Mouse (Mus musculus) midbrain, postnatal 0 days (tissue): ENCODE data around the gene Cfap45. TPM values are rescaled to one million over a fixed set of nuclear protein-coding genes. Genes with fewer than 3 reads are reported as not detected.
A peak's percentile ranks its signal among the peaks of the same experiment; 100 is the strongest.

ENCODE experiments used
- ATAC-seq: fragments of 200-750 bp; cut with Nextera tagmentation; 2 replicates; pipeline ENCODE4 v1.8.0; 2017; ENCODE audit warnings: moderate number of reproducible peaks, mild to moderate bottlenecking, moderate TSS enrichment, moderate library complexity; ENCODE audit not compliant: low FRiP score
- DNase-seq: peaks from one replicate; pipeline ENCODE4 v3.0.0-alpha.2; 2015; ENCODE audit warnings: low spot score
- H3K27ac ChIP-seq: fragments of 300-500 bp; sonication (generic); 2 replicates; pipeline ENCODE4 v1.5.1; 2014; ENCODE audit warnings: low read depth, mild to moderate bottlenecking, low read length, mixed read lengths
- H3K27me3 ChIP-seq: fragments of 300-500 bp; sonication (generic); 2 replicates; pipeline ENCODE4 v1.6.1; 2014; ENCODE audit warnings: low read length, control low read depth, mixed read lengths; ENCODE audit not compliant: insufficient read depth
- H3K36me3 ChIP-seq: fragments of 300-500 bp; sonication (generic); 2 replicates; pipeline ENCODE4 v1.6.1; 2014; ENCODE audit warnings: low read length, control low read depth, mixed read lengths; ENCODE audit not compliant: insufficient read depth
- H3K4me1 ChIP-seq: fragments of 300-500 bp; sonication (generic); 2 replicates; pipeline ENCODE4 v1.6.1; 2014; ENCODE audit warnings: mild to moderate bottlenecking, control low read depth, antibody characterized with exemption, low read length, mixed read lengths; ENCODE audit not compliant: insufficient read depth
- H3K4me2 ChIP-seq: fragments of 300-500 bp; sonication (generic); 2 replicates; pipeline ENCODE4 v1.6.1; 2014; ENCODE audit warnings: low read depth, mild to moderate bottlenecking, low read length, mixed read lengths; ENCODE audit not compliant: poor library complexity, severe bottlenecking
- H3K4me3 ChIP-seq: fragments of 300-500 bp; sonication (generic); 2 replicates; pipeline ENCODE4 v1.5.1; 2014; ENCODE audit warnings: low read depth, mild to moderate bottlenecking, low read length, moderate library complexity
- H3K9ac ChIP-seq: fragments of 300-500 bp; sonication (generic); replicated peaks from 2 replicates; pipeline ENCODE4 v1.6.1; 2014; ENCODE audit warnings: mild to moderate bottlenecking, low read length, moderate library complexity, mixed read lengths; ENCODE audit not compliant: poor library complexity, severe bottlenecking
- H3K9me3 ChIP-seq: fragments of 300-500 bp; sonication (generic); 2 replicates; pipeline ENCODE4 v1.6.1; 2016; ENCODE audit warnings: low read length, control low read depth
- CTCF ChIP-seq: IDR thresholded peaks from 2 replicates; pipeline ENCODE4 v1.5.1; 2016; ENCODE audit warnings: antibody characterized with exemption, mild to moderate bottlenecking
- WGBS: fragments of 180-500 bp; shearing (Covaris S2); extraction: QIAGEN DNeasy Blood & Tissue Kit; methylation state at CpG from one replicate; pipeline ENCODE4 v1.1.7; 2014; 5-methylcytosine and 5-hydroxymethylcytosine counted together
- polyA plus RNA-seq: library from polyadenylated mRNA; unstranded; fragments of >200 nt; fragmentation: Nextera tagmentation; extraction: Ambion mirVana; gene quantifications from 2 replicates; pipeline ENCODE4 v1.2.1, GENCODE M21; 2015
- total RNA-seq: library from RNA; depleted of rRNA; stranded (reverse); fragments of >200 nt; gene quantifications from 2 replicates; pipeline ENCODE4 v1.2.3, GENCODE M21; 2014; rRNA removed

The Cfap45 gene
- total RNA-seq: 3.1 and 6.3 TPM in 2 replicates
- polyA plus RNA-seq: 3.9 and 5.4 TPM in 2 replicates

- ATAC-seq (peak; percentile 84), DNase-seq (peak; percentile 92)
- no peak within 1 kb of the TSS for H3K9ac ChIP-seq
- H3K4me1 ChIP-seq: no peaks in the 10 kb centered on the region; the same call in 1 of the 2 replicates
- WGBS: 2% methylated on average over 28 of the region's 28 CpGs
- peak within 1 kb of the TSS; percentile 62 for H3K4me2 ChIP-seq
- peak within 1 kb of the TSS; percentile 30 for H3K4me3 ChIP-seq
- no peak for TF ChIP-seq CTCF
- 0 out of 2 replicates have a peak within 1 kb of the TSS, but pooled peaks have one; percentile 48 for H3K27ac ChIP-seq
- H3K27me3 ChIP-seq: no peaks in the 10 kb centered on the region
- no peaks in the 10 kb centered on the region; the same call in 1 of the 2 replicates for H3K9me3 ChIP-seq
- H3K36me3 ChIP-seq: no peaks in the 10 kb centered on the region
These were observed at the start of gene Cfap45 for GRCm38 (mm10) chr1:172520576-172521440. Gene Cfap45, plus strand, starts transcription at chr1:172520801.

GRCm38 (mm10) chr1:172472909-172473308 is 47.7 kb upstream of the Cfap45 start:
- no peak for ATAC-seq
- Histone ChIP-seq H3K4me1 (no peaks in the 10 kb centered on the region), H3K4me2 (no peak overlapping the region), H3K4me3 (no peak overlapping the region), H3K36me3 (no peaks in the 10 kb centered on the region), H3K27ac (no peak overlapping the region), H3K27me3 (no peaks in the 10 kb centered on the region), H3K9ac (no peak overlapping the region), H3K9me3 (no peaks in the 10 kb centered on the region)
- TF ChIP-seq CTCF: no peak
- DNase-seq: no peak

GRCm38 (mm10) chr1:172474196-172474595 is 46.4 kb upstream of the Cfap45 start:
- Histone ChIP-seq H3K4me1 (no peaks in the 10 kb centered on the region), H3K4me2 (no peak overlapping the region), H3K9me3 (no peaks in the 10 kb centered on the region), H3K9ac (no peak overlapping the region), H3K36me3 (no peaks in the 10 kb centered on the region), H3K27me3 (no peaks in the 10 kb centered on the region), H3K4me3 (no peak overlapping the region), H3K27ac (no peak overlapping the region)
- WGBS: 90% methylated on average over 3 of the region's 3 CpGs
- ATAC-seq (no peak), DNase-seq (no peak)
- TF ChIP-seq CTCF: no peak

- Histone ChIP-seq H3K27ac (no peak within 1 kb of the TSS), H3K4me1 (no peaks in the 10 kb centered on the region), H3K27me3 (no peaks in the 10 kb centered on the region), H3K9me3 (no peaks in the 10 kb centered on the region), H3K4me3 (no peak within 1 kb of the TSS), H3K9ac (no peak within 1 kb of the TSS), H3K4me2 (no peak within 1 kb of the TSS), H3K36me3 (no peaks in the 10 kb centered on the region)
- TF ChIP-seq CTCF: no peak
- ATAC-seq: no peak
- DNase-seq: no peak
- 74% methylated on average over 7 of the region's 7 CpGs for WGBS
These were observed 45.4 kb upstream of the Cfap45 start, which contains the start of gene Slamf9 for GRCm38 (mm10) chr1:172475054-172475741. Gene Slamf9, plus strand, starts transcription at chr1:172475358.

GRCm38 (mm10) chr1:172478020-172478419 is 42.6 kb upstream of the Cfap45 start:
- no peak overlapping the region for H3K4me3 ChIP-seq
- H3K4me1 ChIP-seq: no peaks in the 10 kb centered on the region
- H3K9ac ChIP-seq: no peak overlapping the region
- no peaks in the 10 kb centered on the region for H3K36me3 ChIP-seq
- no peak for TF ChIP-seq CTCF
- no peak overlapping the region for H3K4me2 ChIP-seq
- H3K27ac ChIP-seq: no peak overlapping the region
- 76% methylated on average over 5 of the region's 5 CpGs for WGBS
- no peak for DNase-seq
- ATAC-seq: no peak
- H3K27me3 ChIP-seq: no peaks in the 10 kb centered on the region
- H3K9me3 ChIP-seq: no peaks in the 10 kb centered on the region

- ATAC-seq: no peak
- Histone ChIP-seq H3K4me1 (peaks cover 18% of the 10 kb centered on the region), H3K27ac (no peak overlapping the region), H3K9me3 (no peaks in the 10 kb centered on the region), H3K4me3 (no peak overlapping the region), H3K9ac (no peak overlapping the region), H3K4me2 (no peak overlapping the region), H3K27me3 (no peaks in the 10 kb centered on the region), H3K36me3 (no peaks in the 10 kb centered on the region)
- no peak for DNase-seq
- TF ChIP-seq CTCF: no peak
- 93% methylated on average over 4 of the region's 4 CpGs for WGBS
These were observed 40.2 kb upstream of the Cfap45 start for GRCm38 (mm10) chr1:172480376-172480775.
